Mouse (Mus musculus): Measurements from ENCODE around the gene Pds5b. TPM values are rescaled to one million over a fixed set of nuclear protein-coding genes. Genes with fewer than 3 reads are reported as not detected.

Gene Pds5b
- total and polyA plus RNA-seq, 3 experiments = 21.9 to 52.7 (median 46.2) TPM

DNA sequence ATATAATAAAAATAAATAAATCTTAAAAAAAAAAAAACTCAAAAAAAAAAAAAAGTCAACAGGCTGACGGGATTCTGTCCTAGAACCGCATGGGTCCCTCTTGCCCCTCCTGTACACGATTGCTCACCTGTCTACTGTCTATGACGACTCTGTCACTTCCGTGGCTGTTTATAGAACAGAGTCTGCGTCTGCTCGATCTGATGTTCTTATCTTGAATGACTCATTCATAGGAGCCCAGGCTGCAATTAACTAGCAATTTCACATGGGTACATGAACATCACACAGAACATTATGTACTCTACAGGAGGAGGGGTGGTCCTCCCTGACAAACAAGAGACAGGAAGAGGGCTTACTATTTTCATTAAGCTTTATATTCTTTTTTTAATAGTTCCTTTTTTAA lies 48.0 kb upstream of the Pds5b start:
- no peak overlapping the region for H3K9ac ChIP-seq (ENCODE audit: control insufficient read depth, low read depth, low read length, poor library complexity, severe bottlenecking)
- no peaks in the 10 kb centered on the region for H3K79me2 ChIP-seq (ENCODE audit: control insufficient read depth, insufficient read depth, low read length, poor library complexity)
- H3K36me3 ChIP-seq (ENCODE audit: control insufficient read depth in 1 of 2, insufficient read depth in 2 of 2, low read length in 2 of 2) = peaks cover 5 to 44% of the 10 kb centered on the region in 2 experiments; a peak in 3 of 4 replicates
- H3K9me3 ChIP-seq (replicated peaks; ENCODE audit: insufficient read depth, low read length) = no peaks in the 10 kb centered on the region
- TF ChIP-seq MYC (IDR thresholded peaks at IDR 0.05; ENCODE audit: low read depth, low read length) = peak; percentile 49; the same call in 1 of the 2 replicates
- no peak for TF ChIP-seq KAT2A (conservative IDR thresholded peaks at IDR 0.05; ENCODE audit: low read depth, low read length)
- no peak for TF ChIP-seq POLR2A (IDR thresholded peaks at IDR 0.05; ENCODE audit: control insufficient read depth in 1 of 2, insufficient read depth in 1 of 2, low read depth in 1 of 2, low read length in 2 of 2, poor library complexity in 1 of 2)
- TF ChIP-seq POLR2AphosphoS5 (IDR thresholded peaks at IDR 0.05; ENCODE audit: borderline replicate concordance, low read depth, low read length) = no peak
- TF ChIP-seq ZMIZ1 (IDR thresholded peaks at IDR 0.05; ENCODE audit: low read depth, low read length) = no peak
- no peak for TF ChIP-seq HCFC1 (IDR thresholded peaks at IDR 0.05; ENCODE audit: low read depth, low read length)
- peak; percentile 84 for TF ChIP-seq MEF2A (IDR thresholded peaks at IDR 0.05; ENCODE audit: extremely low read depth, insufficient replicate concordance, low read depth, low read length, poor library complexity, severe bottlenecking)
- TF ChIP-seq JUND (IDR thresholded peaks at IDR 0.05; ENCODE audit: low read depth, low read length) = peak; percentile 94
- no peak for TF ChIP-seq NELFE (IDR thresholded peaks at IDR 0.05; ENCODE audit: low read depth, low read length)
- peak; percentile 34; the same call in 1 of the 2 replicates for TF ChIP-seq NRF1 (IDR thresholded peaks at IDR 0.05; ENCODE audit: insufficient read depth, low read depth, low read length, poor library complexity, severe bottlenecking)
- TF ChIP-seq GATA1 (IDR thresholded peaks at IDR 0.05; ENCODE audit: low read depth, low read length) = peak; percentile 87
- TF ChIP-seq SIN3A (IDR thresholded peaks at IDR 0.05; ENCODE audit: low read length) = peak; percentile 32; the same call in 1 of the 2 replicates
- TF ChIP-seq GABPA (IDR thresholded peaks at IDR 0.05; ENCODE audit: low read depth, low read length) = no peak
- TF ChIP-seq UBTF (IDR thresholded peaks at IDR 0.05; ENCODE audit: borderline replicate concordance, insufficient read depth, low read depth, low read length) = no peak
- TF ChIP-seq CHD2 (IDR thresholded peaks at IDR 0.05; ENCODE audit: low read length) = no peak
- TF ChIP-seq MXI1 (IDR thresholded peaks at IDR 0.05; ENCODE audit: low read depth, low read length) = peak; percentile 41; the same call in 1 of the 2 replicates
- TF ChIP-seq SMC3 (IDR thresholded peaks at IDR 0.05; ENCODE audit: low read depth, low read length) = no peak
- TF ChIP-seq EP300 (IDR thresholded peaks at IDR 0.05; ENCODE audit: low read depth in 1 of 2, low read length in 2 of 2) = peak; percentile 70 to 84
- TF ChIP-seq ETS1 (IDR thresholded peaks at IDR 0.05; ENCODE audit: low read depth, low read length) = peak; percentile 89
- no peak for TF ChIP-seq BHLHE40 (IDR thresholded peaks at IDR 0.05; ENCODE audit: borderline replicate concordance, low read depth, low read length)
- peak; percentile 40; the same call in 1 of the 2 replicates for TF ChIP-seq TCF12 (IDR thresholded peaks at IDR 0.05; ENCODE audit: low read depth, low read length)
- peak; percentile 24; the same call in 1 of the 2 replicates for TF ChIP-seq TAL1 (IDR thresholded peaks at IDR 0.05; ENCODE audit: low read length)
- TF ChIP-seq POLR2AphosphoS2 (IDR thresholded peaks at IDR 0.05; ENCODE audit: low read length) = no peak
- no peak for TF ChIP-seq MAFK (IDR thresholded peaks at IDR 0.05; ENCODE audit: borderline replicate concordance, low read depth, low read length)
- TF ChIP-seq ZNF384 (IDR thresholded peaks at IDR 0.05; ENCODE audit: low read depth, low read length) = peak; percentile 36; the same call in 1 of the 2 replicates
- no peak for TF ChIP-seq USF1 (IDR thresholded peaks at IDR 0.05; ENCODE audit: low read depth, low read length)
- 0 out of 2 replicates have a peak, but pooled peaks have one; percentile 26 for TF ChIP-seq MAX (IDR thresholded peaks at IDR 0.05; ENCODE audit: low read length)
- TF ChIP-seq ZKSCAN1 (IDR thresholded peaks at IDR 0.05; ENCODE audit: low read depth, low read length) = no peak
- 0 out of 2 replicates have a peak, but pooled peaks have one; percentile 35 for TF ChIP-seq RCOR1 (IDR thresholded peaks at IDR 0.05; ENCODE audit: low read depth, low read length)
- peak; percentile 41; the same call in 1 of the 2 replicates for TF ChIP-seq ELF1 (IDR thresholded peaks at IDR 0.05; ENCODE audit: low read depth, low read length)
- no peak overlapping the region for H3K4me3 ChIP-seq (ENCODE audit: control insufficient read depth in 1 of 2, insufficient read depth in 1 of 2, low read depth in 2 of 2, low read length in 2 of 2)
- peaks cover 13 to 23% of the 10 kb centered on the region in 2 experiments for H3K4me1 ChIP-seq (ENCODE audit: control insufficient read depth in 1 of 2, insufficient read depth in 2 of 2, low read length in 2 of 2)
- no peak overlapping the region for H3K27ac ChIP-seq (ENCODE audit: control insufficient read depth, low read depth, low read length)
- no peaks in the 10 kb centered on the region for H3K27me3 ChIP-seq (ENCODE audit: control insufficient read depth in 1 of 2, insufficient read depth in 2 of 2, low read length in 2 of 2)
- peak; percentile 75 for DNase-seq (ENCODE audit: low read depth, low spot score)
